Mouse (Mus musculus): Measurements from ENCODE around the gene Tmem183a.

- no peak for TF ChIP-seq POLR2A (IDR thresholded peaks at IDR 0.05; ENCODE audit: extremely low read depth, insufficient read depth, low read length)
- TF ChIP-seq CTCF (IDR thresholded peaks at IDR 0.05; ENCODE audit: low read depth, low read length): no peak
Observed at GRCm38 (mm10) chr1:134333371-134334110, 28.2 kb downstream of the Tmem183a start.
